Mouse (Mus musculus): ENCODE results near the gene Lrp1. TPM values are rescaled to one million over a fixed set of nuclear protein-coding genes. Genes with fewer than 3 reads are reported as not detected.
A peak's percentile ranks its signal among the peaks of the same experiment; 100 is the strongest.

Gene Lrp1
- total RNA-seq, 2 experiments from 2014 or later: 288 to 310 TPM

GRCm38 (mm10) chr10:127526048-127526447 is 94.9 kb downstream of the Lrp1 start:
- DNase-seq (ENCODE audit: low spot score in 2 of 2): no peak
- no peak for TF ChIP-seq CTCF (conservative IDR thresholded peaks at IDR 0.05)
- Histone ChIP-seq H3K4me3 (no peak overlapping the region; the same call in 1 of the 2 replicates), H3K27ac (no peak overlapping the region)

- Histone ChIP-seq H3K4me3 (no peak overlapping the region), H3K27ac (no peak overlapping the region)
- TF ChIP-seq CTCF (conservative IDR thresholded peaks at IDR 0.05): no peak
- DNase-seq (ENCODE audit: low spot score in 2 of 2): no peak
Measured at GRCm38 (mm10) chr10:127524646-127525255, 96.2 kb downstream of the Lrp1 start.

- Histone ChIP-seq H3K4me3 (peak within 1 kb of the TSS; percentile 86), H3K27ac (peak within 1 kb of the TSS; percentile 68)
- DNase-seq (ENCODE audit: low spot score in 2 of 2): peak; percentile 81 to 85
- no peak for TF ChIP-seq CTCF (conservative IDR thresholded peaks at IDR 0.05)
Measured at GRCm38 (mm10) chr10:127522088-127522581, 98.8 kb downstream of the Lrp1 start, which contains the start of gene Shmt2. Shmt2 (minus strand) TSS chr10:127522444.

- H3K27ac ChIP-seq: peak overlapping the region; percentile 68; the same call in 1 of the 2 replicates
- DNase-seq (ENCODE audit: low spot score in 2 of 2): no peak
- no peak for TF ChIP-seq CTCF (conservative IDR thresholded peaks at IDR 0.05)
- H3K4me3 ChIP-seq: peak overlapping the region; percentile 86
Measured at GRCm38 (mm10) chr10:127521611-127522080, 99.3 kb downstream of the Lrp1 start.

- no peak for DNase-seq (ENCODE audit: low spot score in 2 of 2)
- TF ChIP-seq CTCF (conservative IDR thresholded peaks at IDR 0.05): no peak
- H3K27ac ChIP-seq: no peak overlapping the region
- no peak overlapping the region for H3K4me3 ChIP-seq
Measured at GRCm38 (mm10) chr10:127520714-127521357, 100.1 kb downstream of the Lrp1 start.

- DNase-seq (ENCODE audit: low spot score in 2 of 2): no peak
- Histone ChIP-seq H3K4me3 (no peak overlapping the region), H3K27ac (no peak overlapping the region)
- TF ChIP-seq CTCF (conservative IDR thresholded peaks at IDR 0.05): no peak
Measured at GRCm38 (mm10) chr10:127519903-127520713, 100.8 kb downstream of the Lrp1 start.

GRCm38 (mm10) chr10:127519041-127519701 is 101.8 kb downstream of the Lrp1 start:
- no peak for TF ChIP-seq CTCF (conservative IDR thresholded peaks at IDR 0.05)
- H3K4me3 ChIP-seq: no peak overlapping the region
- H3K27ac ChIP-seq: no peak overlapping the region
- DNase-seq (ENCODE audit: low spot score in 2 of 2): no peak

GRCm38 (mm10) chr10:127517941-127518340 is 103.0 kb downstream of the Lrp1 start:
- no peak for TF ChIP-seq CTCF (conservative IDR thresholded peaks at IDR 0.05)
- no peak for DNase-seq (ENCODE audit: low spot score in 2 of 2)
- Histone ChIP-seq H3K4me3 (no peak overlapping the region), H3K27ac (no peak overlapping the region)

GRCm38 (mm10) chr10:127516576-127517260 is 104.2 kb downstream of the Lrp1 start:
- TF ChIP-seq CTCF (conservative IDR thresholded peaks at IDR 0.05): no peak
- H3K27ac ChIP-seq: no peak overlapping the region
- H3K4me3 ChIP-seq: no peak overlapping the region
- no peak for DNase-seq (ENCODE audit: low spot score in 2 of 2)

- no peak for DNase-seq (ENCODE audit: low spot score in 2 of 2)
- no peak overlapping the region for H3K4me3 ChIP-seq
- no peak for TF ChIP-seq CTCF (conservative IDR thresholded peaks at IDR 0.05)
- H3K27ac ChIP-seq: no peak overlapping the region
Measured at GRCm38 (mm10) chr10:127515983-127516459, 104.9 kb downstream of the Lrp1 start.

- no peak for DNase-seq (ENCODE audit: low spot score in 2 of 2)
- no peak overlapping the region; the same call in 1 of the 2 replicates for H3K4me3 ChIP-seq
- TF ChIP-seq CTCF (conservative IDR thresholded peaks at IDR 0.05): no peak
- no peak overlapping the region for H3K27ac ChIP-seq
Measured at GRCm38 (mm10) chr10:127515271-127515982, 105.5 kb downstream of the Lrp1 start.

Measured in layer of hippocampus, adult 2 months (tissue).